Mouse (Mus musculus): ENCODE measurements around the gene Ctsw. TPM values are rescaled to one million over a fixed set of nuclear protein-coding genes. Genes with fewer than 3 reads are reported as not detected.

Ctsw gene
- 0.33 and 0.56 TPM in 2 replicates for polyA plus RNA-seq (2012; rRNA removed)
- polyA plus RNA-seq (2014; fragmentation: Nextera tagmentation; extraction: Ambion mirVana), result 0.96 and 1.2 TPM in 2 replicates

DNA sequence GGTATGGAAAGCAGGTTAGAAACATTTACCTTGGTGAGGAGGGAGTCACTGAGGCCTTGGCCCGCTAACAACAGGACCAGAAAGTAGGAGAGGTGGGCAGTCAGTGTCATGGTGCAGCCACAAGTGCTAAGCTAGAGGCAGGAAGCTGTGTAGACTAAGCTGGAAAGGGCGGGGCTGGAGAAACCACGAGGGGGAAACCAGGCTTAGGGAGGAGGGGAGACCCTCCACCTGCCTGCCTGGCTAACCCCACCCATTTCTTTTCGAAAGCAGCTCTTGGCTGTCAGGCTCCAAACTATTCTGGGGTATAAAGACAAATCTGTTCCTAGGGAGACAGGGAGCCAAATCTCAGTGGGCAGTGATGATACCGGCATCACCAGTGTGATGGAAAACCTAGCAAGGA is at the start of gene Ctsw:
Ctsw (minus strand) TSS at position 134 of the 400 bp plus-strand sequence.
- H3K4me2 ChIP-seq (replicated peaks; ENCODE audit: low read depth, low read length, severe bottlenecking), result no peak within 1 kb of the TSS
- no peak within 1 kb of the TSS for H3K27ac ChIP-seq (replicated peaks; ENCODE audit: low read depth, low read length)
- no peak within 1 kb of the TSS for H3K4me3 ChIP-seq (replicated peaks; ENCODE audit: low read length)
- H3K27me3 ChIP-seq (ENCODE audit: control insufficient read depth, insufficient read depth, low read length), result no peaks in the 10 kb centered on the region
- H3K36me3 ChIP-seq (ENCODE audit: control insufficient read depth, insufficient read depth, low read length), result peaks cover 49% of the 10 kb centered on the region
- no peak for ATAC-seq (ENCODE audit: low FRiP score, low read depth)
- no peak within 1 kb of the TSS for H3K9ac ChIP-seq (ENCODE audit: low read depth, low read length, severe bottlenecking)
- DNase-seq (ENCODE audit: low spot score), result no peak
- H3K4me1 ChIP-seq (ENCODE audit: control insufficient read depth, insufficient read depth, low read length), result no peaks in the 10 kb centered on the region; the same call in 1 of the 2 replicates
- TF ChIP-seq POLR2A (IDR thresholded peaks at IDR 0.05; ENCODE audit: borderline replicate concordance, extremely low read depth, insufficient read depth, insufficient read length), result no peak
- 53% methylated on average over 5 of the region's 5 CpGs for WGBS
- H3K9me3 ChIP-seq (ENCODE audit: control insufficient read depth, low read length), result no peaks in the 10 kb centered on the region

DNA sequence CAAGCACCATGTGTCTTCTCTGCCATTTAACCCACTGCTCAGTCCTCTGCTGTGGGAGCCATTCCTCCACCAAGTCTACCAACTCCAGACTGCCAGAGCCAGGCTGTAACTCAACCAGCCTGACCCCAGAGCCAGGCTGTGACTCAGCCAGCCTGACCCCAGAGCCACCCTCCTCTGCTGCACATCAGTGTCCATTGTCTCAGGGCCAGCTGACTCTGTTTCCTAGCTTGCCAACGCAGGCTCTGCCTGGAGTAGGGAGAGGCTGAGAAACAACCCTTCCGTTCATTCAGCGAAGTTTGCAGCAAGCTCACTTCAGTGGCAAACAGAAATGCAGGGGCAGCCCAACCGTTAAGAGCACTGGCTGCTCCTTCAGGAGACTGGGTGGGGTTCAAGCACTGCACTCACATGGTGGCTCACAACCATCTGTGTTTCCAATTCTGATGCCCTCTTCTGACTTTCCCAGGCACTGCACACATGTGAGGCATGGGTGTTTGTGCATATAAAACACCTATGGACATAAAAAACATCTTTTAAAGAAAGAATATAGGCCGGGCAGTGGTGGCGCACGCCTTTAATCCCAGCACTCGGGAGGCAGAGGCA is 48.7 kb upstream of the Ctsw start:
- TF ChIP-seq POLR2A (IDR thresholded peaks at IDR 0.05; ENCODE audit: borderline replicate concordance, extremely low read depth, insufficient read depth, insufficient read length), result no peak
- no peak overlapping the region for H3K9ac ChIP-seq (ENCODE audit: low read depth, low read length, severe bottlenecking)
- 78% methylated on average over 8 of the region's 8 CpGs for WGBS

DNA sequence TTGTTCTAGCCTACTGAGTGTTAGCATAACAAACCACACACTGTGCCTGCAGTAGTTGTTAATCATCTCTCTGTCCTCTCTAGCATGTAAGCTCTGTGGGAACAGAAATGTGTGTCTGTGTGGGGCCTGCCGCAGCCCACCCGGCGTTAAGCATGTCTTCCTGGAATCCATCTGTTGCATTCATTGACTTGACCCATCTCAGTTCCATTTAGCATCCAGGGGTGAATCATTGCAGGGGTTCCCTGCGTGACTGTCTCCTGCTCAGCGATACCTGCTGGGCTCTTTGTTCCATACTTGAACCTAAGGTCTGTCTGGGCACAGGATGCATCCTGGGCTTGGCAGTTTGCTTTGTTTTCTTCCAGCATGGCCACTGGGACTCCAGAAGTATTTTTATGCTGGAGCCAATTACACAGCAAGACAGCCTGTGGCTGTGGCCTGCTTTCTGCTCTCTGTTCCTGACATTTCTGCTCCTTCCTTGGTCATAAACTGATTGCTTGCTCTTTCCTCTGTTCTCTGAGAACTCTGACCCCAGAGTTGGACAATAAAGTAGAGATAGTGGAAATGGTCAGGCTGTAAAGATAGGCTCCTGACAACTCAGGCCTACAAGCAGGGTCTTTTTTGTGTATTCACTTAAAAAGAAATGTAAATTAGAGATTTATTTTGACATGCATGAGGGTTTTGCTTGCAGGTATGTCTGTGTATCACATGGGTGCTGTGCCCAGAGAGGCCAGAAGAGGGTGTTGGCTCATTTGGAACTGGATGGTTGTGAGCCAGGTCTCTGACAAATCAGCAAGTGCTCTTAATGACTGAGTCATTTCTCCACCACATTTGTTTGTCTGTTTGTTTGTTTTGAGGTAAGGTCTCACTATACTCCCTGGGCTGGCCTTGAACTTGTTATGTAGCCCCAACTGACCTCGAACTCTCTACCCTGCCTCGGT is 47.8 kb upstream of the Ctsw start:
- H3K27me3 ChIP-seq (ENCODE audit: control insufficient read depth, insufficient read depth, low read length), result no peaks in the 10 kb centered on the region
- no peak overlapping the region for H3K4me2 ChIP-seq (replicated peaks; ENCODE audit: low read depth, low read length, severe bottlenecking)
- no peak overlapping the region for H3K9ac ChIP-seq (ENCODE audit: low read depth, low read length, severe bottlenecking)
- H3K36me3 ChIP-seq (ENCODE audit: control insufficient read depth, insufficient read depth, low read length), result no peaks in the 10 kb centered on the region
- H3K27ac ChIP-seq (replicated peaks; ENCODE audit: low read depth, low read length), result no peak overlapping the region
- ATAC-seq (ENCODE audit: low FRiP score, low read depth) (no peak), DNase-seq (ENCODE audit: low spot score) (no peak)
- H3K4me1 ChIP-seq (ENCODE audit: control insufficient read depth, insufficient read depth, low read length), result peaks cover 2% of the 10 kb centered on the region; the same call in 1 of the 2 replicates
- no peaks in the 10 kb centered on the region for H3K9me3 ChIP-seq (ENCODE audit: control insufficient read depth, low read length)
- H3K4me3 ChIP-seq (replicated peaks; ENCODE audit: low read length), result no peak overlapping the region
- no peak for TF ChIP-seq POLR2A (IDR thresholded peaks at IDR 0.05; ENCODE audit: borderline replicate concordance, extremely low read depth, insufficient read depth, insufficient read length)
- WGBS, result 82% methylated on average over 7 of the region's 7 CpGs

More for the DNA sequence above, 48.7 kb upstream of the Ctsw start:
- no peak for DNase-seq (ENCODE audit: low spot score)
- no peak overlapping the region for H3K4me3 ChIP-seq (replicated peaks; ENCODE audit: low read length)
- H3K36me3 ChIP-seq (ENCODE audit: control insufficient read depth, insufficient read depth, low read length), result no peaks in the 10 kb centered on the region
- H3K4me2 ChIP-seq (replicated peaks; ENCODE audit: low read depth, low read length, severe bottlenecking), result no peak overlapping the region
- no peaks in the 10 kb centered on the region for H3K4me1 ChIP-seq (ENCODE audit: control insufficient read depth, insufficient read depth, low read length)
- H3K27ac ChIP-seq (replicated peaks; ENCODE audit: low read depth, low read length), result no peak overlapping the region
- ATAC-seq (ENCODE audit: low FRiP score, low read depth), result no peak
- H3K27me3 ChIP-seq (ENCODE audit: control insufficient read depth, insufficient read depth, low read length), result no peaks in the 10 kb centered on the region
- no peaks in the 10 kb centered on the region for H3K9me3 ChIP-seq (ENCODE audit: control insufficient read depth, low read length)

DNA sequence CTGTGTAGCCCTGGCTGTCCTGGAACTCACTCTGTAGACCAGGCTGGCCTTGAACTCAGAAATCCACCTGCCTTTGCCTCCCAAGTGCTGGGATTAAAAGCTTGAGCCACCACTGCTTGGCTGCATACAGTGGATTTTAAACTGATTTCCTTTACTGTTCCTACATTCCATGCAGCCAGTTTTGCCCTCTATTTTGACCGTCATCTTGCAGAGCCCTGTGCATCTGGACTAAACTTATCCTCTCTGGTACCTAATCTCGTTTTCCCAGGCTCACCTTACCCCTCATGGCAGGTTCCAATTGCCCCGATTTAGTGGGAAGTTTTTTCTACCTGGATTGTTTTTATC is 44.7 kb upstream of the Ctsw start:
- no peak for ATAC-seq (ENCODE audit: low FRiP score, low read depth)
- Histone ChIP-seq H3K27ac (replicated peaks; ENCODE audit: low read depth, low read length) (no peak overlapping the region), H3K9ac (ENCODE audit: low read depth, low read length, severe bottlenecking) (no peak overlapping the region), H3K9me3 (ENCODE audit: control insufficient read depth, low read length) (no peaks in the 10 kb centered on the region; the same call in 1 of the 2 replicates), H3K36me3 (ENCODE audit: control insufficient read depth, insufficient read depth, low read length) (no peaks in the 10 kb centered on the region), H3K4me2 (replicated peaks; ENCODE audit: low read depth, low read length, severe bottlenecking) (no peak overlapping the region), H3K4me3 (replicated peaks; ENCODE audit: low read length) (no peak overlapping the region), H3K4me1 (ENCODE audit: control insufficient read depth, insufficient read depth, low read length) (peaks cover 4% of the 10 kb centered on the region; the same call in 1 of the 2 replicates), H3K27me3 (ENCODE audit: control insufficient read depth, insufficient read depth, low read length) (no peaks in the 10 kb centered on the region)
- DNase-seq (ENCODE audit: low spot score), result no peak
- TF ChIP-seq POLR2A (IDR thresholded peaks at IDR 0.05; ENCODE audit: borderline replicate concordance, extremely low read depth, insufficient read depth, insufficient read length), result no peak
- WGBS, result 85% methylated on average over 3 of the region's 3 CpGs
